Mouse (Mus musculus): ENCODE measurements around the gene Cradd.

Cradd gene

GRCm38 (mm10) chr10:95281996-95282395 is 41.9 kb downstream of the Cradd start:
- H3K27me3 ChIP-seq (ENCODE audit: control insufficient read depth, insufficient read depth, low read length, poor library complexity, severe bottlenecking) = no peaks in the 10 kb centered on the region
- no peak for DNase-seq (ENCODE audit: low read depth, low spot score)
- H3K36me3 ChIP-seq (ENCODE audit: control insufficient read depth, insufficient read depth, low read length, poor library complexity, severe bottlenecking) = no peaks in the 10 kb centered on the region

- H3K27me3 ChIP-seq (ENCODE audit: control insufficient read depth, insufficient read depth, low read length, poor library complexity, severe bottlenecking) = no peaks in the 10 kb centered on the region
- no peaks in the 10 kb centered on the region for H3K36me3 ChIP-seq (ENCODE audit: control insufficient read depth, insufficient read depth, low read length, poor library complexity, severe bottlenecking)
- DNase-seq (ENCODE audit: low read depth, low spot score) = no peak
Measured at GRCm38 (mm10) chr10:95281466-95281990, 42.4 kb downstream of the Cradd start.

GRCm38 (mm10) chr10:95280327-95280726 is 43.6 kb downstream of the Cradd start:
- DNase-seq (ENCODE audit: low read depth, low spot score) = no peak
- Histone ChIP-seq H3K27me3 (ENCODE audit: control insufficient read depth, insufficient read depth, low read length, poor library complexity, severe bottlenecking) (no peaks in the 10 kb centered on the region), H3K36me3 (ENCODE audit: control insufficient read depth, insufficient read depth, low read length, poor library complexity, severe bottlenecking) (no peaks in the 10 kb centered on the region)

- Histone ChIP-seq H3K36me3 (ENCODE audit: control insufficient read depth, insufficient read depth, low read length, poor library complexity, severe bottlenecking) (no peaks in the 10 kb centered on the region), H3K27me3 (ENCODE audit: control insufficient read depth, insufficient read depth, low read length, poor library complexity, severe bottlenecking) (no peaks in the 10 kb centered on the region)
- no peak for DNase-seq (ENCODE audit: low read depth, low spot score)
Measured at GRCm38 (mm10) chr10:95279459-95279858, 44.5 kb downstream of the Cradd start.

GRCm38 (mm10) chr10:95278085-95278484 is 45.8 kb downstream of the Cradd start:
- H3K27me3 ChIP-seq (ENCODE audit: control insufficient read depth, insufficient read depth, low read length, poor library complexity, severe bottlenecking) = no peaks in the 10 kb centered on the region
- H3K36me3 ChIP-seq (ENCODE audit: control insufficient read depth, insufficient read depth, low read length, poor library complexity, severe bottlenecking) = no peaks in the 10 kb centered on the region
- DNase-seq (ENCODE audit: low read depth, low spot score) = no peak

GRCm38 (mm10) chr10:95275488-95275887 is 48.4 kb downstream of the Cradd start:
- no peaks in the 10 kb centered on the region for H3K27me3 ChIP-seq (ENCODE audit: control insufficient read depth, insufficient read depth, low read length, poor library complexity, severe bottlenecking)
- no peaks in the 10 kb centered on the region for H3K36me3 ChIP-seq (ENCODE audit: control insufficient read depth, insufficient read depth, low read length, poor library complexity, severe bottlenecking)
- no peak for DNase-seq (ENCODE audit: low read depth, low spot score)

GRCm38 (mm10) chr10:95273226-95273625 is 50.7 kb downstream of the Cradd start:
- no peaks in the 10 kb centered on the region for H3K36me3 ChIP-seq (ENCODE audit: control insufficient read depth, insufficient read depth, low read length, poor library complexity, severe bottlenecking)
- no peaks in the 10 kb centered on the region for H3K27me3 ChIP-seq (ENCODE audit: control insufficient read depth, insufficient read depth, low read length, poor library complexity, severe bottlenecking)
- DNase-seq (ENCODE audit: low read depth, low spot score) = no peak

GRCm38 (mm10) chr10:95269151-95269550 is 54.8 kb downstream of the Cradd start:
- H3K36me3 ChIP-seq (ENCODE audit: control insufficient read depth, insufficient read depth, low read length, poor library complexity, severe bottlenecking) = no peaks in the 10 kb centered on the region
- DNase-seq (ENCODE audit: low read depth, low spot score) = no peak

GRCm38 (mm10) chr10:95268366-95268765 is 55.6 kb downstream of the Cradd start:
- DNase-seq (ENCODE audit: low read depth, low spot score) = no peak
- no peaks in the 10 kb centered on the region for H3K36me3 ChIP-seq (ENCODE audit: control insufficient read depth, insufficient read depth, low read length, poor library complexity, severe bottlenecking)
- H3K27me3 ChIP-seq (ENCODE audit: control insufficient read depth, insufficient read depth, low read length, poor library complexity, severe bottlenecking) = no peaks in the 10 kb centered on the region

More at GRCm38 (mm10) chr10:95269151-95269550, 54.8 kb downstream of the Cradd start:
- no peaks in the 10 kb centered on the region for H3K27me3 ChIP-seq (ENCODE audit: control insufficient read depth, insufficient read depth, low read length, poor library complexity, severe bottlenecking)

GRCm38 (mm10) chr10:95266983-95267382 is 57.0 kb downstream of the Cradd start:
- H3K27me3 ChIP-seq (ENCODE audit: control insufficient read depth, insufficient read depth, low read length, poor library complexity, severe bottlenecking) = no peaks in the 10 kb centered on the region
- DNase-seq (ENCODE audit: low read depth, low spot score) = no peak
- H3K36me3 ChIP-seq (ENCODE audit: control insufficient read depth, insufficient read depth, low read length, poor library complexity, severe bottlenecking) = no peaks in the 10 kb centered on the region

GRCm38 (mm10) chr10:95266041-95266762 is 57.7 kb downstream of the Cradd start:
- Histone ChIP-seq H3K27me3 (ENCODE audit: control insufficient read depth, insufficient read depth, low read length, poor library complexity, severe bottlenecking) (no peaks in the 10 kb centered on the region), H3K36me3 (ENCODE audit: control insufficient read depth, insufficient read depth, low read length, poor library complexity, severe bottlenecking) (no peaks in the 10 kb centered on the region)
- peak; percentile 26 for DNase-seq (ENCODE audit: low read depth, low spot score)

GRCm38 (mm10) chr10:95265576-95265975 is 58.4 kb downstream of the Cradd start:
- Histone ChIP-seq H3K27me3 (ENCODE audit: control insufficient read depth, insufficient read depth, low read length, poor library complexity, severe bottlenecking) (no peaks in the 10 kb centered on the region), H3K36me3 (ENCODE audit: control insufficient read depth, insufficient read depth, low read length, poor library complexity, severe bottlenecking) (no peaks in the 10 kb centered on the region)
- DNase-seq (ENCODE audit: low read depth, low spot score) = no peak

- no peaks in the 10 kb centered on the region for H3K36me3 ChIP-seq (ENCODE audit: control insufficient read depth, insufficient read depth, low read length, poor library complexity, severe bottlenecking)
- H3K27me3 ChIP-seq (ENCODE audit: control insufficient read depth, insufficient read depth, low read length, poor library complexity, severe bottlenecking) = no peaks in the 10 kb centered on the region
- DNase-seq (ENCODE audit: low read depth, low spot score) = peak; percentile 34
Measured at GRCm38 (mm10) chr10:95264485-95265321, 59.2 kb downstream of the Cradd start.

GRCm38 (mm10) chr10:95262388-95262787 is 61.5 kb downstream of the Cradd start:
- Histone ChIP-seq H3K36me3 (ENCODE audit: control insufficient read depth, insufficient read depth, low read length, poor library complexity, severe bottlenecking) (no peaks in the 10 kb centered on the region), H3K27me3 (ENCODE audit: control insufficient read depth, insufficient read depth, low read length, poor library complexity, severe bottlenecking) (no peaks in the 10 kb centered on the region)
- peak; percentile 10 for DNase-seq (ENCODE audit: low read depth, low spot score)

- H3K27me3 ChIP-seq (ENCODE audit: control insufficient read depth, insufficient read depth, low read length, poor library complexity, severe bottlenecking) = no peaks in the 10 kb centered on the region
- peak; percentile 26 for DNase-seq (ENCODE audit: low read depth, low spot score)
- no peaks in the 10 kb centered on the region for H3K36me3 ChIP-seq (ENCODE audit: control insufficient read depth, insufficient read depth, low read length, poor library complexity, severe bottlenecking)
Measured at GRCm38 (mm10) chr10:95261279-95261678, 62.7 kb downstream of the Cradd start.

Data from splenic B cell, adult 2 months (primary cell).